Mouse (Mus musculus): ENCODE data around the gene Stk17b. TPM values are rescaled to one million over a fixed set of nuclear protein-coding genes. Genes with fewer than 3 reads are reported as not detected.
A peak's percentile ranks its signal among the peaks of the same experiment; 100 is the strongest.
"Not testable (repeated sequence)": the region's sequence is repeated elsewhere in the genome, so short reads cannot be mapped to it uniquely, and the experiment has no call there.

The Stk17b gene
- total RNA-seq, 2 experiments from 2014 or later = 12.2 to 14.8 TPM

DNA sequence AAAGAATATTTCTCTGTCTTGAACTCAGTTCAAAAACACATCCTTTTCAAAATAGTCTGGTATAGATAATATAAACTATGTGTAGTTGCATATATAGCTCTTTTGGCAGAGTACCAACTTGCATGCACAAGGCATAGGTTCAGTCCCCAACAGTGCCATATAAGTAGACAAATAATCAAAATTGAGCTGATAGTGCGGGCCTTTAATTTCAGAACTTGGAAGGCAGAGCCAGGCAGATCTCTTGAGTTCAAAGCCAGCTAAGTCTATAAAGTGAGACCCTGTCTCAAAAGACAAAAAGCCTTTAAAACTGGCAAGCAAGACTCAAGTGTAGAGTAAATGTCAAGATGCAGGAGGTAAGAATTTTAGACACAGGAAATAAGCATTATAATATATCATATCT is 2.1 kb downstream of the Stk17b start:
- DNase-seq = no peak

DNA sequence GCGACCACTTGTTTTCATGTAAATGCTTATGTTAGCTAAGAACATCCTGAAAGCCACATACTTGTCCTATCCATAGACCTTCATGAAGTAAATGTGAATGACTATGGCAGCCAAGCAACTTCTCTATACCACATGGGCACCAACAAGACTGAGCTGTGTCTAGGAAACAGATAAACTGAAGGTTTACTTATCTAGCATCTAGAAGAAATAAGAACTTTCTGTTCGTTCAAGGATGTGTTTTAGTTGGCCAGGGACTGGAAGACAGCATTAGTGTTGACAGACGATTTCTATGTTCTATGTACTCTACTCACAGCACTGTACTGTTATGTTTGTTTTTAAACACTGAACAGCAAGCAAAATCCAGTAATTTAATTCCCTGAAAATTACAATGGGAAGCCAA is 2.9 kb downstream of the Stk17b start:
- no peak for DNase-seq

DNA sequence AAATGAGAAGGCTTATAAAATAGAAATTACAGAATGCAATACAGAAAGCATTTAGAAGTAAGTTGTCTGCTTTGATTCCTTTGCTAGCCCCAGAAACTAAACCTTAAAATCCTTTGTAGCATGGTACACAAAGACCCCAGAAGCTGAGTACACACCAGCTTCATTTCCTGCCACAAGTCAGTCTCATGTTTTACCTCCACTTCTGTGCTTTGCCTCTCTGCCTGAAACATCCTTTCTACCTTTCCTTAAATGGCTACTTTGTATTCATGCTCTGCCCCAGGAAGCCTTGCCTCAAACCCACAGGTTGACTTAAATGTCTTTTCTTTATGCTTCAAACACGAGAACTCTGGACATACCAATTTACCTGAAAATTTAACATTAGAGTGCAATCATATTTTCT is 3.7 kb downstream of the Stk17b start:
- DNase-seq = no peak

DNA sequence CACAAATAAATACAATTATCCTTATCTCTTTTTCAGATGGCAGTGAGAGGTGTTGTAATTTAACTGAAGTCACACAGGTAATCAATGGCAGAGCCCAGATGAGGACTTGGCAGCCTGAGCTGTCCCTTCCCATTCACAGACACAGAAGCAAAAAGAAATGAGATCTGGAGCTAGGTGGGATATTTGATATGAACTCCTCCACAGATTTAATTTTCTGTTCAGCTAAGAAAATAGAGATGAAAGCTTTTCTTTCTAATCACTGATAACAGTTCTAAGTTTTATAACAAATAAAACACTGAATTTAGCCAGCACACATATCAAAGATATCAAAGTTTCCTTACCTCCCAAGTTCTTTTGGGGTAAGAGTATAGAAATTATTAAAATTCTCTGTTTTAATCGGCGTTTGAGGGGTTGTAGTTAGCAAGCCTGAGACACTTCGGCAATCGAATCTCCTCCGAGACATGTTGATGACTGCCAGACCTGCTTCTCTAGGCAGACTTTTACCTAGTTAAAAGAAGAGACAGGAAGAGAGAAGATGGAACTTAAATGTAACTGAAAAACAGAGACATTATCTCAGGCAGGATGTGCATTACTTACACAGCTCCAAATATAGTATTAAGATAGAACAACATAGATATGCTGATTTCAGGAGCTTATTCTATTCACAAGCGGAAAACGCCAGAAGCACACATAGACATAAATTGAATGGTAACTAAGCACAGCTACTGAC is 8.7 kb downstream of the Stk17b start:
- no peak for DNase-seq

DNA sequence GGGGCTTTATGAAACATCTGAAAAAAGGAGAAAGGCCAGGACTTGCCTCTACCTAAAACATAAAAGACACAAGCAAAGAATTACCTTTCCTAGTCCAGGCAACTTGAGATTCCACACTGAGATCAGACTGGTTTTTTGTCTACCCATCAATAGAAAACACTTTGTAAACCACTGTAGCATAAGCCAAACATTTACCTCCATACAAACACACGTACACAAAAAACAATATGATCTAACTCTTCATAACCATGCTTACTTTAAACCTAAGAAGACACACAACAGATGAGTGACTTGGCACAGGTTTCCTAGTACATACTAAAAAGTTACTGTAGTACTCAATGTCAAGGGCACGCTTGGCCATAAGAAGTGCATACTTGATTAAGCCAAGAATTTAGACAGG is 9.5 kb downstream of the Stk17b start:
- DNase-seq = no peak

DNA sequence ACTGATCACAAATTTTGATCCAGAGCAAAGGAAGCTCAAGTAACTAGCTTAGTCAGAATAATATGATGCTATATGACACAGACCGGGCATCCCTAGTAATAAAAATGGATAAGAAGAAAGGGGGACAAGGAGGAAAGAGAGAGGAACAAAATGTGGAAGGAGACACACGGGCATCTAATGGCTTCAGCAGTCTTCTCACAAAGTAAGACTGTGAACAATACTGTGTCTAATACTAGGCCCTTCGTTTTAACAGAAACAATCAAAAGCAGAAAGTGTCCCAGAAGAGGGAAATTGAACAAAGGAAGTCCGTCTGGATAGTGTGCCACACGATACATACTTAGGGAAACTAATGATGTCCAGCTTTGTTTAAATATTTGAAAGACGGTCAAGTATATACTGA is 10.0 kb downstream of the Stk17b start:
- DNase-seq = no peak

DNA sequence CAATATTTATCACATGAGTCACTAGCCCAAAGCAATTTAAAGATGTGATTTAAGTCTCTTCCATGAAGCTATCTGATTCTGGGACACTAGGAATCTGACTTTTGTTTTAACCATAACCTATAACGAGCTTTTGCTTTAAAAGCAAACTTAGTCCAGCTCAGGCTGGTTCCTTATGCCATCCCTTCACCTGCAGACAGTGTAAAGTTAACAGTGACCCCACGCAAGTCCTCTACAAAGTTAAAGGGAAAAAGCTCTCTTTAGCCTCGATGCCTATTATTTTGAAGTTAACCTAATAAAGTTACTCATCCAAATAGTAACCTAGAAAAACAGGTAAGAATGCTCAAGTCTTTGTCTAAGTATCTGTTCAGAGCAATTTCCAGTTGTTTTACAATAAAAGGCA is 10.5 kb downstream of the Stk17b start:
- DNase-seq = no peak

DNA sequence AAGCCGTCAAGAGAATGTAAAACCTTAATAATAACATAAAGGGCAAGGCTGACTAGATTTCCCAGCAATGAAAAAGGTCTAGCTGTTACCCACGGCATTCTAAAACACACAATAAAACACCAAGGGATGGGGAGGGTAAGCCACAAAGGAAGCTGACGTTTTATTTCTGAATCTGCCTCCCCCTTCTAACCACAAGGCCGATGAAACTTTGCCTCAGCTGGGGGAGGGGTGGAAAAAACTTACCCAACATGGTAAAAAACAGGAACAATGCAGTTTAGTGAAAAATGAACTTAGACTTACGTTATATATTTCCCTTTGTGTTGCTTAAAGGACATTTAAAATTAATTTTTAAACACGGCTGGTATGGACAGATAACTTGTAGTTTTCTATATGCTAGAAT is 11.0 kb downstream of the Stk17b start:
- DNase-seq = peak in 1 of 2 experiments; percentile 36

DNA sequence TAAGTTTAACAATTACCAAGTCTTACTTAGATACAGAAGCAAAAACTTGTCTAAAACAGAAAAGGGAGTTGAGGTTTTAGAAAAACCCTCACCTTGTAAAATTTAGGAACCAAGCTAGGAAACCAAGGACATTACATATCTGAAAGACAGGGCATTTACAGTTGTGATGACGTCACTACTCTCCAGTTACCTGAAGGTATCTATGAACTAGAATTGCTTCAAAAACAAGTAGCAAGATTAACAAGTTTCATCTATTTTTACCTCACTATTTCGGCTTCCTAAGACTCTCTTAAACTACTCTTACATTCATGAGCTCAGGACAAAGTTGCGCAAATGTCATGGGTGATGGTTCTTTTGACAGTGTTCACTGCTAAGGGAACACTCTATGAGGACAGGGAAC is 12.1 kb downstream of the Stk17b start:
- DNase-seq = no peak

DNA sequence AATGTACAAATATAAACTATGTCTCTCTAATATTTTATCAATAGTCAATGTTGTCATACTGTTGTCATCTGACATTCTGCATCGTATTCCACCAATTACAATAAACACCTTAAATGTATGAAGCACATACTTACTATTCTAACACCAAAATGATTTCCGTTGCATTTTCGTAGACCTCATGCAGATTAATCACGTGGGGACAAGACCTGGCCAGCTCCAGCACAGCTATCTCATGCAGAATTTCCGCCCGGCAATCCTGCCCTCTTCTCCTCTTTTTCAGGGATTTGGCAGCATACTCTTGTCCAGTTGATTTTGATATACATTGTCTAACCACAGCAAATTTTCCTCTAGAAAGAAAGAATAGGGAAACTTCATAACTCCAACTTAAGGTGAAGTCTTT is 13.5 kb downstream of the Stk17b start:
- no peak for DNase-seq

DNA sequence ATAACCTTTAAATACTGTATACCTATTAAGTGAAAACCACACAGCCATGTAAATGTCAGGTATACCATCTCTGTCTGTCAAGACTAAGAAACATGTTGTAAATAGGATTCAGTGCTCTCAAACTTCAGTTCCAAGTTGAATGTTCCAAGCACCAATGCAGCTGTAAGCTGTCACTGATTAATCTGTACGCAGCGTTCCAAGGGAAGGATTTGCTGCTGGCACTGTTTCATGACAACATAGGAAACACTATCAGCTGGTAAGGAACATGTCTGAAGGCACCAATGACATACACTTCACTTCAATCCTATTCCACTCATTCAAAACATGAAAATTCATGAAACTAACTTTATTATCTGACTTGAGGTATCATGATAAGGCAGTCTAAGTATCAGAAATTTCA is 18.9 kb downstream of the Stk17b start:
- DNase-seq = no peak

DNA sequence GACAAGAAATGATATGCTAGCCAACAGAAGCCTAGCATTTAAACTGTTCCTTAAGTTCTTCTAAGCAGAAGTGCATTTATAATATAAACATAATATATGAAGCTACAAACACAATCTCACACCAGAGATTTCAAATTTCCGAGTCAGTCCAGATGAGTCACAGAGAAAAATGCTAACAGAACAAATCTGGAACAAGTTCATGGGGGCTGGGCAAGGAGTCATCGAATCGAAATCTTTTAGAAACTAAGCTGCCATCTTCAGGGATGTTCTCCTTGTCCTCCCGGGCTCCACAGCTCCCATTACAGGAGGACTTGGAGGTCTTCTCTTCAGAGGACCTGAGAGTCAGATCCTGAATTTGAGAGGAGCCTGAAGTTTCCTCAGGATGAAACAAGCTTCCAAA is 27.7 kb downstream of the Stk17b start:
- DNase-seq = no peak

DNA sequence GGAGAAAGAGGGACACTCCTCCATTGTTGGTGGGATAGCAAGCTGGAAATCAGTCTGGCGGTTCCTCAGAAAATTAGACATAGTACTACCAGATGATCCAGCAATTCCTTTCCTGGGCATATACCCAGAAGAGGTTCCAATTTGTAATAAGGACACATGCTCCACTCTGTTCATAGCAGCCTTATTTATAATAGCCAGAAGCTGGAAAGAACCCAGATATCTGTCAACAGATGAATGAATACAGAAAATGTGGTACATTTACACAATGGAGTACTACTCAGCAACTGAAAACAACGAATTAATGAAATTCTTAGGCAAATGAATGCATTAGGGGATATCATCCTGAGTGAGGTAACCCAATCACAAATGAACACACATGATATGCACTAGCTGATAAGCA is 31.5 kb downstream of the Stk17b start:
- DNase-seq = not testable (repeated sequence)

DNA sequence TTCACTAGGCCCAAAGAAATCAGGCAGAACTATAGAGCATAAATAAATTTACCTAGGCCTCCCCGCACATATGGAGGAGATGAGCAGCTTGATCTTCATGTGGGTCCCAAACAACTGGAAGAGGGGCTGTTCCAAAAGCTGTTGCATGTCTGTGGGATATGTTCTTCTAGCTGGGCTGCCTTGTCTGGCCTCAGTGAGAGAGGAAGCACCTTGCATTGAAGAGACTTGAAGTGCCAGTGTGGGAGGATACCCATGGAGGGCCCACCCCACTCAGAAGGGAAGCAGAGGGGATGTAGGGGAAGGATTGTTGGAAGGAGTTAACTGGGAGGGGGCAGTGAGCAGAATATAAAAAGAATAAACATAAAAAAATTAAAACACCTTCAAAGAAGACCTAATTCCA is 33.9 kb downstream of the Stk17b start:
- no peak for DNase-seq

DNA sequence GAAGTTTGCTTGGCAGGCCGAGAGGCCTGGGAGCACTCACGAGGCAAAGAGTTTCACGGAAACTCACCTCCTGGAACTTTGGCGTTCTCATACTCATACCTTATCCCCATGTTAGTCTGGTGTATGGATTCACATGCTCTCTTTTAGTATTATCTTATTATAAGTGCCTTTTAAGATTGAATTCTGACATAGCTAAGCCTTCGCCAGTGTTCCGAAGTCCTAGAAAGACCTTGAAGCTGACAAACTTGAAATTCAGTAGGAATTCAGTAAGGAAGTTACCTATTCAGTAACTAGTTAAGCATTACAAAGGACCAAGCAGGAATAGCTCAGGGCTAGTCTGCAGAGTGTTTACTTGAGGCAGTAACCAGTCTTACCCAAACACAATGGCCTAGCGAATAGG is 34.3 kb downstream of the Stk17b start:
- not testable (repeated sequence) for DNase-seq

DNA sequence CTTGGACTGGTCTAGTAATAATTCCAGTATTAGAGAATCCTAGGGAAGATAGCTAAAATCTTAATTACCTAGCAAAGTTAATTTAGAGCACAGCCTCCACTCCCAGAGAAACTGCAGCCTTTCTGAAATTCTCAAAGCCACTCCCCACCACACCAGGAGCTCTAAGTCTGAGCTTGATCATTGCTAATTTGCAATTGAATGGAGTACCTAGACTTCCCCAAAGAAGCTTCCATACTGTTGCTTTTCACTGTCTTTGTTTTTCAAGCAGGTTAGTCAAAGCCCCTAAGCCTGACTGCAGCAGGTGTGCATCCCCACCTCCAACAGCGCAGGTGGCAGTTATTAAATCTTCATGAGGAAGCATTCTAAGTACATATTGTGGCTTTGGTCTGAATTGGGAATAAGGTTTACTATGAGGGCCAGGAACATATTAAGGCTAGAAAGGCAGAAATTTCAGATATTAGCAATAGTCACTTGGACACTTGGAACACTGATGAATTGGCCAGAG is 35.1 kb downstream of the Stk17b start:
- DNase-seq = not testable (repeated sequence)

DNA sequence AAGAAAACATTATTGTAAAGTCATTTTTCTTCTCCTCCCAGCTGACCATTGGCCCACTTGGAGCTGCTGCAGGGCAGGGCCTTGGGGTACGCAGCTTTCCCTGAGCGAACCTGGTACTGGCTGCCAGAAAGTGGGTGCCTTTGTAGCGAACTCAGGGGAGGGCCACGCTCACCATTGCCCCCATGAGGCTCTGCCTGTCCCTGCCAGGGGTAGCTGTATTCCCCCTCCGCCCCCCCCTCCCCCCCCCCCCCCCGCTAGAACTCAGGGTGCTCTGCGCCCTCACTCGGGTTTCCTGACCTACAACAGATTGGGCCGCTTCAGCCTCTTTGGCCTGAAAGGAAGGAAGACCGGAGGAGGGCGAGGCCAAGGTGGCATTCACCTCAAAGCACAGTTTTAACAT is 36.5 kb downstream of the Stk17b start:
- peak in 1 of 2 experiments; percentile 18 for DNase-seq

DNA sequence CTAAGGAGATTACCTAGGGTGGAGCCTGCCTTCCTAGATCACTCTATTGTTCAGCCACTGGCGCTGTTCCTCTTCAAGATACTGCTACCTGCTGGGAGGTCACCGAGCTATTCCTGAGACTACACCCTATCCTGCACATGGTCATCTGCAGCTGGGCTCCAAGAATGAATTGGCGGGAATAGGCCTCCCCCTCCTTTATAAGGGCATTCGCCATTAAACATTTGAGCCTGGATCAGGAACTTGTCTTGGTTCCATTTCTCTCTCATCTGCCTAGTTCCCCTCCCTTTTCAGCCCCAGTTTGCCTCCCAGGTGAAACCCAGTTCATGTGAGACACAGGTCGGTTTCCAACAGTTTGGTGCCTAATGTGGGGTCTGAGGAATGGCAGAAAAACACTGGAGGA is 39.0 kb downstream of the Stk17b start:
- DNase-seq = no peak

DNA sequence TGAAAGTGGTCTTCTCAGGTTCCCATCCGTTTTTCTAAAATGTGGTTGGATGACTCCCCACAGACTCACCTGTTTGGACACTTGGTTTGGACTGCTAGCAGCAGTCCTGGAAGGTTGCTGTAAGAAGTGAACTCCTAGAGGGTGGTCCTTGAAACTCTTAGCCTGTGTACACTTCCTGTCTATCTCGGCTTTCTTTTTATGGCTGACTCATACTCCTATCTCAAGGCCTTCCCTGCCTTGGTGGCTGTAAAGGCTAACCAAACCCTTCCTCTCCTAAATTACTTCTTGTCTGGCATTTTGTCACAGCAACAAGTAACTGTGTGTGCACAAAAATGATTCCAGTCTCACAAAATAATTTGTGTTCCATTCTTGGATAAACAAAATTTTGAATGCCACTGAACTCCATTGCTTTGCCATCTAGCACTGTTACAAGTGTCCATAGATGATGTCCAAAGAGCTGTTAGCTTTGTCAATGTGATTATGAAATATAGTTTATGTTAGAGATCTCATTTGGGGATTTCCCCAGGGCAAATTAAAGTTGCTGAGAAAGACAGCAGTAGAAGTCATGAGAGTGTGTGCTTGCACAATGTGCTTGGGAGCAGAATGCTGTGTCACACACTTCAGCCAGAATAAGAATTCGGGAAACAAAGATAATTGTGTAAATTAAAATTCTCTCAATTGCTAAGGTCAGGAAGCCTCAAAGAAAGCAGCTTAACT is 43.1 kb downstream of the Stk17b start:
- DNase-seq = no peak

DNA sequence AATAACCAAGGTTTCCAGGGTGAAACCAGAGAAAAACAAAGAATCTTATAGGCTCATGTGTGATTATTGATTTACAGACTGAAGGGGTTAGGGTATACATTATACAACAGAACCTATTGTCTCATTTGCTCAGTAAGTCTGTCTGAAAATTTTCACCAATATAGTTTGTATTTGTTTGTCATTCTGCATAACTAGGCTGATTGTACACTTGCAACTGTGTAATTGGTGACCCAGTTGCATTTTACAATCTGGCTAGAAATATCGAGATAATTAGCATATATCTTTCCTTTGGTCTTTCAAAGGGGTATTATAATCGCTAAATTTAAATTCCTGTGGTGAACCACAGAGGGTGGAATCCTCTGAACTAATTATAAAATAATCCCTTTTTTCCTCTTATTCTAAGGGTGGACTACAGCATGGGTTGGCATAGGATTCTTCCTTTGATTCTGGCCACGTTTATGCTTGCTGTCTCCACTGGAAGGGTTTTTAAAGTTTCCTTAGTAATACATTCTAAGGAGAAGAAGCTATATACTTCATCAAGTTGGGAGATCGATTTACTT is 44.2 kb downstream of the Stk17b start:
- no peak for DNase-seq

DNA sequence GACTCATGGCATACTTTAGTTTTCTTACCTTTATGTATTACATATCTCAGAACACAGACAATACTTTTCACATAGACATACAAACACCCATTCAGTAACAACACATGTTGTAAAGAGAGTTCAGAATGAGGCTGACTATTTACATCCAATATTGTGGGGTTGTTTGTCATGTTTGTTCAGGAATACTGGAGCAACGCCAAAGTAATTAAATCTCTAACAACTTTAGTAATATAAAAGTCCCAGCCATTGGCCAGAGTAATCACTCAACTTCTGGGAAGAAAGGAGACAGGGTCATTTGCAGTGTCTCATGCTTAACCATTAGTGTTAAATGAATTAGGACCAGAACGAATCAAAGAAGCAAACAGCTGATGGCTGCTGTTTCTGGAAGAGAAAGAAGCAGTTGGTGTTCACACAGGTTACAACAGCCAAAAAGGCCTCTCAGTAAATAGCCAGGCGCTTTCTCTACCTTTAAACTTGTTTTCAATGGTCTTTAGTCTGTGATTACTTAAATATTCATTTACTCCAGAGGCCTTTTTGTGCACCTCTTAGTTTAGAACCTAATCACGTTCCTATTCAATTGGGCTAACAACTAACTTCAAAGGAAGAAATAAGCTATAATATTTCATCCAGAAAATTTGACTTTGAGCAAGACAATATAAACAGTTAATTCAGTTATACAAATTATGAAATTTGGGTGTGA is 44.8 kb downstream of the Stk17b start:
- not testable (repeated sequence) for DNase-seq

DNA sequence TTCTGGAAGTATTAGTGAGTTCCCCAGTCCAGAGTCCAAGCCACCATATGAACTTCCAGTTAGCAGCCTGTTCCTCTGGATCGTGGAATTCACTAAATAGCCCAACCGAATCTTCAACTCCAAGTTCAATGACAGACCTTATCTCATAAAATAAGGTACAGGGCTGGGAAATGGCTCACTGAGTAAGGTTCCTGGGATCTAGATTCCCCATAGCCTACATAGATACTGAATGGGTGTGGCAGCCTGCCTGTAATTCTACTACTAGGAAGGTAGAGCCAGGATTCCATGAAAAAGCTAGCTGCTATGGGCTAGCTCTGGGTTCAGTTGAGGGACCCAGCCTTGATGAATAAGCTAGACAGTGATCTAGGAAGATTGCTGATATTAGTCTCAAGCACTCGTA is 48.4 kb downstream of the Stk17b start:
- DNase-seq = no peak

Measured in adrenal gland, postnatal 36 days (tissue).